Mouse (Mus musculus) T-cell, adult 2 months (primary cell): Measurements from ENCODE around the gene Chac1.
A peak's percentile ranks its signal among the peaks of the same experiment; 100 is the strongest.

Experiments
- DNase-seq: peaks from one replicate; pipeline ENCODE4 v3.0.0; 2022; ENCODE audit warnings: low spot score

Chac1 gene

DNA sequence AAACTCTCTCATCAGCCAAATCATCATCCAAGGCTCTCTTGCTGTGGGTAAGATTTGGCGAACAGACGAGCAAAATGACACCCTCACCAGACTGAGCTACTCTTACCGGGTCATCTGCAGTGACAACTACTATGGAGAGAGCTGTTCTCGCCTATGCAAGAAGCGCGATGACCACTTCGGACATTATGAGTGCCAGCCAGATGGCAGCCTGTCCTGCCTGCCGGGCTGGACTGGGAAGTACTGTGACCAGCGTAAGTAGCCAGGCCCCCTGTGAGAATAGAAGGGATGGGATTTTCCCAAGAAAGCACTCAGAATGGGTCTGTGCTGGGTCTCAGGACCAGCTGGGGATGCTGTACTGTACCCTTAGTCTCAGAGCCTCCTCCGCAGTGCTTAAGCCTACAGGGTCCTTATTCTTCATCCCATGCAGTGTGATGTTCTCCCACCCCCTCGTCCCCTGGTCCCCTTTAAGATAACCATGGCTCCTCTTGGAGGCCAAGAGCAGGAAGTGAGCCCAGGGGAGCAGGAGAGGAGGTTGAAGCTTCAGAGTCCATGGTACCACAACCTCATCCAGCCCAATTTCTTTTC is 23.0 kb upstream of the Chac1 start:
- no peak for DNase-seq

DNA sequence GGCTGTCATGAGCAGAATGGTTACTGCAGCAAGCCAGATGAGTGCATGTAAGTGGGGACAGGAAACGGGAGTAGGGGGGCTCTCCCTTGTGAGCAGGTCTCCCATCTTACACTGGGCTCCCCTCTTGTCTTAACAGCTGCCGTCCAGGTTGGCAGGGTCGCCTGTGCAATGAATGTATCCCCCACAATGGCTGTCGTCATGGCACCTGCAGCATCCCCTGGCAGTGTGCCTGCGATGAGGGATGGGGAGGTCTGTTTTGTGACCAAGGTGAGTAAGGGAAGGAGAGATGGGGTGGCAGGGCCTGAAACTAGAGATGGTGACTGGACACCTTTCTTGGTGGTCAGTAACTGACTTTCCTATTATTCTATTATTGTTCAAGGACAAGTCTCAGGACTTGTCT is 22.5 kb upstream of the Chac1 start:
- no peak for DNase-seq

DNA sequence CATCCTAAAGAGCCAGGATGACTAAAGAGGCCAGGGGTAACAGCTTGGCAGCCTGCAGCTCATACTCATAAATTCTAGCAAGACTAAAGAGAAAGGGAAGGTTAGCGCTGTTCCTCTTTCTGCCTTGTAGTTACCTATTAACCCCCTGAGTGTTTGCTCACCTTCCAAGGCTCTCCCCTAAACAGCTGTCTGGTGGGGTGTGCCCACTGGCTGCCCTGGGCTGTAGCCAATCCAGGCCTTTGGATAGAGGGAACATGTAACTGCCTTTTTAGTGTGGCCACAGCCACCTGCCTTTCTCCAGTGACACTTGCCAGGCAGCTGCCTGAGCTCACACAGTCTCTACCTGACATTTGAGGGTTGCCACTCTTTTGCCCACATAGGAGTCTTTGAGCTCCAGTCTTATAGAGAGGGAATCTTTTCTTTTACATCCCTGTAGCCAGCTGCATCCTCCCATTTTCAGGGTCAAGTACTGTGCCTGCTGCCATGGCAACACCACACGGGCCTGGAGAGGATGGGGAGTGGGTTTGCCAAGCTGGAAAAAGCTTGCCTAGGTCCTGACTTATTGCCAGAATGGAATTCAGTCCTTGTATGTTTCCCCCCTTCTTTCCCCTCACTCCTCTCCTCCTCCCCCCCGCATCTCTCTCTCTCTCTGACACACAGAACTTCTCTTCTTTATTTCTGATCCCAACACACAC is 21.8 kb upstream of the Chac1 start:
- DNase-seq: no peak

DNA sequence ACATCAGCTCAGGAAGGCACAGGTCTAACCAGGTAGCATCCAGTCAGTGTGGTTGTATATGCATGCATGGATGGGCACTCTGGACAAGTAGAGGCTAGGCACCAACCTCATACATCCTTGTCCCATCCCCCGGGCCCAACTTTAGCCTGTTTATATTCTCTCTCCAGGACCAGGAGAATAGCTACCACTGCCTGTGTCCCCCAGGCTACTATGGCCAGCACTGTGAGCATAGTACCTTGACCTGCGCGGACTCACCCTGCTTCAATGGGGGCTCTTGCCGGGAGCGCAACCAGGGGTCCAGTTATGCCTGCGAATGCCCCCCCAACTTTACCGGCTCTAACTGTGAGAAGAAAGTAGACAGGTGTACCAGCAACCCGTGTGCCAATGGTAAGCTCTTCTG is 20.2 kb upstream of the Chac1 start:
- no peak for DNase-seq

DNA sequence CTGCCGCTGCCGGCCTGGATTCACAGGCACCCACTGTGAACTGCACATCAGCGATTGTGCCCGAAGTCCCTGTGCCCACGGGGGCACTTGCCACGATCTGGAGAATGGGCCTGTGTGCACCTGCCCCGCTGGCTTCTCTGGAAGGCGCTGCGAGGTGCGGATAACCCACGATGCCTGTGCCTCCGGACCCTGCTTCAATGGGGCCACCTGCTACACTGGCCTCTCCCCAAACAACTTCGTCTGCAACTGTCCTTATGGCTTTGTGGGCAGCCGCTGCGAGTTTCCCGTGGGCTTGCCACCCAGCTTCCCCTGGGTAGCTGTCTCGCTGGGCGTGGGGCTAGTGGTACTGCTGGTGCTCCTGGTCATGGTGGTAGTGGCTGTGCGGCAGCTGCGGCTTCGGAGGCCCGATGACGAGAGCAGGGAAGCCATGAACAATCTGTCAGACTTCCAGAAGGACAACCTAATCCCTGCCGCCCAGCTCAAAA is 18.8 kb upstream of the Chac1 start:
- no peak for DNase-seq

DNA sequence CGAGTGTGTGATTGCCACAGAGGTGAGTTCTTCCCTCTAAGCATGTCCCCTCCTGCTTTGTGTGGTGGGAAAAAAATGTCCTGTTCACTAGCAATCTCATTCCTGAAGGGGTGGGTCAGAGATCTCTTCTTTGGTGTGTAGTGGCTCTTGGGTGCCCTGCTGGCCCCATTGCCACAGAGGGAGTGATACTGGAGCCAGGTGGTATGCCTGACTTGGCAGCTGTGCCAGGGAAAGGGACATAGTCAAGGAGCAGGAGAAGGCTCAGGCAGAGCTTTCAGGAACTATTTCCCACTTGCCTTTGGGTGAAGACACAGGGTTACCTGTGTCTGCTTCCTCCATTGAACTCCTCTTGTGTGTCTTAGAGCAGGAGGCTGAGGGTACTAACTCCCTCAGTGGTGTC is 16.9 kb upstream of the Chac1 start:
- no peak for DNase-seq

DNA sequence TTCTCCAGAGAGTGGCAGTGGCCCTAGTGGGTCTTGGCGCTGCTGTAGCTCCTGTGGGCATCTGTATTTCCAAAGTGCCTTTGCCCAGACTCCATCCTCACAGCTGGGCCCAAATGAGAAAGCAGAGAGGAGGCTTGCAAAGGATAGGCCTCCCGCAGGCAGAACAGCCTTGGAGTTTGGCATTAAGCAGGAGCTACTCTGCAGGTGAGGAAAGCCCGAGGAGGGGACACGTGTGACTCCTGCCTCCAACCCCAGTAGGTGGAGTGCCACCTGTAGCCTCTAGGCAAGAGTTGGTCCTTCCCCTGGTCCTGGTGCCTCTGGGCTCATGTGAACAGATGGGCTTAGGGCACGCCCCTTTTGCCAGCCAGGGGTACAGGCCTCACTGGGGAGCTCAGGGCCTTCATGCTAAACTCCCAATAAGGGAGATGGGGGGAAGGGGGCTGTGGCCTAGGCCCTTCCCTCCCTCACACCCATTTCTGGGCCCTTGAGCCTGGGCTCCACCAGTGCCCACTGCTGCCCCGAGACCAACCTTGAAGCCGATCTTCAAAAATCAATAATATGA is 16.0 kb upstream of the Chac1 start:
- no peak for DNase-seq

DNA sequence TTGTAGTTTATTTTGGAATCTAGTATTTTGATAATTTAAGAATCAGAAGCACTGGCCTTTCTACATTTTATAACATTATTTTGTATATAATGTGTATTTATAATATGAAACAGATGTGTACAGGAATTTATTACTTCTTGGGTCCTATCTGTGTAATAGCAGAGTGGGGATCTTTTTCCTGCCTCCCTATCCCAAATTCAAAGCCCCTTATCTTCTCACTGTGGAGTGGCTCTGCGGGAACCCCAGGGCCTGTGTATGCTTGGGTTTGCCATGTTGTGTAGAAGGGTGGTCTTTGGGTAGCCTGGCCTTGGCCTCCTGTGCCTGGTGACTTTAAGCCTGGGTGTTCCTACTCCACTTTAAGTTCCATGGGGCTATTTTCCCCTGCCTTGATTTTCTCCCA is 15.5 kb upstream of the Chac1 start:
- DNase-seq: no peak

DNA sequence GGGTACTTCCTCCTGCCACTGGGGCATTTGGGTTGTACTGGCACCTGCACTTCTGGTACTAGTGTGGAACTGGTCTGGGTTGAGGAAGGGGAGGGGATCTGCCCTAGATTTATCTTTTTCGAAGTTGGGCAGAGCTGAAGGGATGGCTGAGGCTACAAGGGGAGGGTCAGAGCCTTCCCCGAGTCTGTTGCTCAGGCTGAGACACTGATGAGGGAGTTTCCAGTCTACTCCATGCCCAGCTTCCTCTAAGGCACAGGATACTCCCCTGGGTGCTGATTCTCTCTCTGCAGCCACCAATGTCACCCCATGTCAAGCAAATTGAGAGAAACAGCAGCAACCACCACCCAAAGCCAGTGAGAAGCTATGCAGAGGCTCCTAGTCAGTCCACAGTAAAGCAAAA is 15.0 kb upstream of the Chac1 start:
- DNase-seq: no peak

DNA sequence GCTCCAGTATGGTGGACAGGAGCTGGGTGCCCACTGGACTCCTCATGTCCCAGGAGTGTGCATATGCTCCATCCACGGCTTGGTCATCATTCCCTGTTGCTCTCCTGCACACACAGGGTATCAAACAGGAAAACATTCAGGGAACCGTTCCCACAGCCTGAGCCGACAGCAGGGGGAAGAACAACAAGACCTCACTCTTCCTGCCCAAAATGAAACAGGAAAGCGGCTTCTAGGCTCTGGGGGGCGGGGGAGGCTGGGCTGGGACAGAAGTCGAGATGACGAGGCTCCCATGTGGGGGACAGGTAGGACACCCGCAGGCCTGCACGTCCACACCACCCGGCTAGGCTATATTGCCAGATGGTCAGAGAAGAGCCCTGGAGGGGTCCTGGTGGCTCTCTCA is 14.6 kb upstream of the Chac1 start:
- DNase-seq: no peak

DNA sequence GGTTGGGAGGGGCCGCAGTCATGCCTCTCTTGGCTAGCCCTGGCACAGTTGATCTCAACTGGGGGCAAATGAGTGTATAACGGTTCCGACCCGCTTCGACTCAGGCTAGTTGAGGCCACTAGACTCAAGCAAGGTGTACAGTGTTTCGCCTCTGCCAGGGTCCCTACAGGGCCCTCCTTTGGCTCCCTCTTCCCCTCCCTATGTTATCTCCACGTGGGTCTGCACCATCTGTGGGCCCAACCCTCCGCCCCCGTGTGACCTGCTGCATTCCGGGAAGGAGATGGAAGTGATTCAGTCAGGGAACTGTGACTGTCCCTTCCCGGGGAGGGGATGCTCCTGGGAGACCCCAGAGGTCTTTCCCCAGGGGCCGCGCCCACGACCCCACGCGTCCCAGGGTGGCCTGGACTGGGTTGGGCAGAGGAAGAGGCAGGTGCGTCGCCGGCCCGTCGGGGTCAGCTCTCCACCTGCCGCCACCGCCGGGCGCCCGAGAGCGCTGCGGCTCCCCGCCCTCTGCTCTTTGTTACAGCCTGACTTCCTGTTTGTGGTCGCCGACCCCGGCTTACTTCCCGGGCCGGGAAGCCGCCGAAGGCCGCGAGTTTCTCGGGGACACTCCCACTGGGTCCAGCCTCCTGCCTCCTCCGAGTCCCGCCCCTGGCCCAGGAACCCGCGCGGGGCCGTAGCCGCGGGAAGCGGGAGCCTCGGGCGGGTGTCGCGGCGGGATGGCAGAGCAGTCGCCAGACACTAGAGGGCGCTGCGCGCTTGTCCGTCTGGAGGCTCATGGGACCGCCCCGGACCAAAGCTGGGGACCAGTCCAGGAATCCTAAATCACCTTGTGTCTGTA is 13.4 kb upstream of the Chac1 start:
- peak; percentile 72 for DNase-seq

DNA sequence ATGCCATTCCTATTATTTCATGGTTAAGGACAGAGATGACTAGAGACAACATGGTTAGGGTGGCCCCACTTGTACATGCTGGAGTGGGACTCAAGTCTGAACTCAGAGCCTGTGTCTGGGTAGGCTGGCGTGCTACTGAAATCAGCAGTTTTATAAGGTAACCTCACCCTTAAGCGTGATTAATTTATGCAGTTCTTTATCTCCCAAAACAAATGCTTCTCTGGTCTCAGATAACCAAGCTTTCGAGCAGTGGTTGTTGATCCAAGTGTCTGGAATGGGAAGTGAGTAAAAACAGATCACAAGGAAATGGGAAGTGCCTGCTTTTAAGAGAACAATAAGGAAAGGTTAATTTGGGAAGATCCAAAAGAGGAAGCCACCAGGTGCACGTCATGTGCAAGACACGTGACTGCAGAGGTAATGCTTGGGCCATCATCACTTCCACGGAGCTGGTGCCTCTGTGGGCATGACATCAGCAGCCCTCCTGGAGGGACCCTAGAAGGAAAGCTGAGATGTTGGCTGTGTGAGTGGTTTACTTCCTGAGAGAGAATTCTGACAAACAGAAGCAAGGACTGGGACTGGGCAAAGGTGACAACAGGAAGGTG is 6.4 kb upstream of the Chac1 start:
- DNase-seq: no peak

DNA sequence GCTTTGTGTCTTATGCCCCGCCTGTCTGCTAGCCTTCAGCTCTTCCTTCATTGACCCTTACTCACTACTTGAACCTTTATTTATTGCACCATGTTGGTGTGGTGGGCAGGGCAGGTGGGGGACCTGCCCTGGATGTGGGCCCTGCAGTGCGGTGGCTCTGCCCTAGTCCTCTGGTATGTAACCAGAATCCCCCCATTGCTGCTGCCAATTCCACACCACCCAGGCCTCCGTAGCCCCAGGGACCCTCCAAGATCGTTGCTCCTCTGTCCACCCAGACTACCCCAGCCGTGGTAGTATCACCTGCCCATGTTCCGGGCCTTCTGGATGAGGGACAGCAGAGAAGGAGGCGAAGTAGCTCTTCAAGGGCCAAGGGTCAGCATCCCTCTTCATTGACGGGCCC is 2.7 kb downstream of the Chac1 start:
- no peak for DNase-seq

DNA sequence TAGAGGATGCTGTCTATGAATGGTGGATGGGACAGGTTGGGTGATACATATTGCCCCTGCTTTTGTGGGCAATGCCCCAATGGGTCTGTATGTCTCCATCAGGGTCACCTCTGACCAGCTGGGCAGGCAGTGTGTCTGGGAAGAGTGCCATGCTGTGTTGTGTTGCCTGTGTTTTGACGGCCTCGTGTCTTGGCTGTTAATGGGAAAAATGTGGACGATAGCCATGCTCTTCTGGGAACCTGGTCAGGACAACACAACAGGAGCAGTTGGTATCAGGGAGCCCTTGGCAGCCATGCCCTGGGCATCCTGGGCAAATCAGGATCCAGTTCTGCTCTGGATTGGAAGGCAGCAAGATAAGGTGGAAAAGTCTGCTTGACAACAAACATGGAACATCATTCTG is 4.1 kb downstream of the Chac1 start:
- no peak for DNase-seq

DNA sequence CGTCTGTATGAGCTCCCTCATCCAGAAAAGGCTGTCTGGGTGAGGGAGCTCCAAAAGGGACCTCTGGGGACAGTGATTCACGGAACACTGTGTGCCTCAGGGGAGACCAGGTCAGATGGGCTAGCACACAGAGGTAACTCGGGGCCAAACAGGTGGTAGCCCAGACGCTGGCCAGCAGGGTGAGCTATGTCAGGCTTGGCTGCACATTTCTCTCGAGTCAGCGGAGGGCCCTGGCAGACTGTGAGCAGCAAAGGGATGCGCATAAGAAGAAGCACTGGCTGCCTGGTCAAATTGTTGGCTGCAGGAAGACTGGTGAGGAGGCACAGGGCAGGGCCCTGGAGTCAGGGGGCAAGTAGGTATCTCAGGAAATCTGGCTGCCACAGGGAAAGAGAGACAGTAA is 4.6 kb downstream of the Chac1 start:
- DNase-seq: no peak

DNA sequence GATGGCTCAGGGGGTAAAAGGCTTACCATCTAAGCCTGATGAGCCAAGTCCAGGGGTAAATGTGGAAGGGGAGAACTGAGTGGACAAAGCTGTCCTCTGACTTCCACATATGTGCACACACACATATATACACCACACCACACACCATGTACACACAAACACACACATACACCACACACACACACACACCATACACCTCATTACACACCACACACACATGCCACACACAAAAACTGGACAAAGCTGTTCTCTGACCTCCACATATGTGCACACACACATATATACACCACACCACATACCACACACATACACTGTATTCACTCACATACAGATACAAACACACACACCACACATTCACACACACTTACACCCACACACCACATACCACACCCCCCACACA is 5.3 kb downstream of the Chac1 start:
- DNase-seq: no peak

DNA sequence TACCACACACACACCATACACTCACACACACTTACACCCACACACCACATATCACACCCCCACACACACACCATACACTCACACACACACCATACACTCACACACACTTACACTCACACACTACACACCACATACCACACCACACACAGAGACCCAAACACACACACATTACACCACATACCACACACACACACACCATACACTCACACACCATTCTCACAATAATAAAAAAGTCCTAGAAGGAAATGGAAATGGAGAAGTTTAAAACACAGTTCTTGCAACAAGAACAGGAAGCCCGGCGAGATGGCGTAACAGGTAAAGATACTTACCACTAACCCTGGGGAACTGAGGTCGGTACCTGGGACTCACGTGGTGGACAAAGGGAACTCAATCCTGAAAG is 5.8 kb downstream of the Chac1 start:
- DNase-seq: no peak

DNA sequence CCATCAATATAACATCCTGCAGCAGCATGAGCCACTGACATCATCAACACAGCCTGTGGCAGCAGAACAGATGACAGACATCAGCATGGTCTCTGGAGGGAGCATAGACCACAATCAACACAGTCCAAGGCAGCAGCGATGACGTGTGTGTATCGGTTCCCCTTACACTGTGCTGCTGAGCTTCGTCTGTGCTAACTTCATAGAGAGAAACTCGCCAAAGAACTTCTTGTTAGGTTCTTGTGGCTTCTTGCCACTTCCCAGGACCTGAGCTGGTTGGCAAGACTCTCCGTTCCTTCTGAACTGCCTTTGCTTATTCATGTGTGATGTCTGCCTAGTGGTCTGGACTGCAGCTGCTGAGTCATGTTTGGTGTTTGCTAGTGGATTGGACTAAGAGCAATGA is 7.2 kb downstream of the Chac1 start:
- no peak for DNase-seq

DNA sequence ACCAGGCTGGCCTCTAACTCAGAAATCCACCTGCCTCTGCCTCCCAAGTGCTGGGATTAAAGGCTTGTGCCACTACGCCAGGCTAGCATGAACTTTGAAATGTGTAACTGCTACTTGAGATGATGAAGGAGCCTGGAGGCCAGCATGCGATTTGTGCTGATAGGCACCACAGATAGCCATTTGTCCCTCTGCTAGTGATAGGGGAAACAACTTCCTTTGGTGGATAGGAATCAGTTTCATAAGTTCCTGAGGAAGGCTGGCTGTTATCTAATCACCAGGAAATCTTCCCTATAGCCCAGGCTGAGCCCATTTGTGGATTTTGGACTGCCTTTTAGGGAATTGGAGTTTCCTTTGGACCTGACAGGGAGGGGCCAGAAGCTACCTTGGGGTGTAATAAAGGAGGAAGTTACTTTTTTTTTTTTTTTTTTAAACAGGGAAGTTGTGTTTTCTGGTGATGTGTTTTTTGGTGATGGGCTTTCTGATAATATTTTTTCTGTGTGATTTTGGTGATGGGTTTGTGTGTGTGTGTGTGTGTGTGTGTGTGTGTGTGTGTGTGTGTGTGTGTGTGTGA is 8.8 kb downstream of the Chac1 start:
- no peak for DNase-seq

DNA sequence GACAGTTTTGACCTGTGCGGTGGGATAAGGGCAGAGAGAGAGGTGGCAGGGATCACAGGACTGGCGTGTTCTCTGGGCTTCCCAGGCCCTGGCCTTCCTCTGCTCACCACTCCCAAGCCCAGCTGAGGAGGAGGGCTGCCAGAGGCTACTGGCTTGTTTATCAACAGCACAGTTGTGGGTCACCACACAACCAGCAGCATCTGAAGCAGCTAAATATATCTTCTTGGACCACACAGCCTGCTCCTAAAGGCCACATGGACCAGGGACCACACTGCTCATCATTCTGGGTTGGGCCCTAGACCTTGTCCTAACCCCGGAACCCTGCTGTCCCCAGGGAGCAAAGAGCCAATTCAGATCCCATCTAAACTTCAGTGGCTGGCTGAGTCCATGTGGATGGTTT is 13.9 kb downstream of the Chac1 start:
- DNase-seq: no peak

DNA sequence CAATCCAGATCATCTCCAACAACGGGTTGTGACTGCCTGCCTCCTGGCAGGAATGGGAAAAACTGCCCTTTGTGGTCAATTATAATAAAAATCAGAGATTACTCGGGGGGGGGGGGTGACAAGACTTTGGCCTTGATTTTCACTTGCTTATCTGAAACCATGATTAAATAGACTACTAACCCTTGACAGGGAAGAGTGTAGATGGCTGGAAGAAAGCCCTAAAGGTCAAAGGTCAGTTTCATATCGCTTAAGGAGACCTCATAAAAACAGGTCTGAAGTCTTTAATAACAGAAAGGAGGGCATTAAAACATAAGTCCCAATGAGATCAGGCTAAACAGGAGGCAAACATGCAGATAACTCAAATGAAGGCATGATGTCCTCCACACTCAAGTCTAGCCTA is 16.3 kb downstream of the Chac1 start:
- DNase-seq: no peak

DNA sequence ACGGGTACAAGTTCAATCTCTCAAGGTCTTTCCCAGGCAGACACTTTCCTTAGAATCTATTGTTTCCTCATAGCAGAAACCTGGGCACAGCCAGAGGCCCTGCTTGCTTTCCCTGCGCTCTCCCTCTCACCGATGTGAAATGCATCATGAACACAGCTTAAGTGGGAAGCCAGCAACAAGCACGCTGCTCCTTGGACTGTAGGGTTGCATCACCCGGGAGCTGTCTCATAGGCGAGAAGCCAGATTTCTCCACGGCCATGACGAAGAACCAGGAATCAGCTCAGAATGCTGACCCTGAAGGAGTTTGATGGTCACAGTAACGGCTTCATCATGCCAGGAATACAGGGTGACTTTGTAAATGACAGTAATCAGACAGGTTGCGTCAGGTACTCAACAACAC is 19.1 kb downstream of the Chac1 start:
- no peak for DNase-seq
